ENCODE assay signal across 8 mouse cellular contexts in genomic region chr13:95889981-95890545, GRCm38 (mm10). TPM values are rescaled to one million over a fixed set of nuclear protein-coding genes. Genes with fewer than 3 reads are reported as not detected.
DNase-seq lines count a peak whose midpoint lies in the region; ATAC-seq lines count a peak whose summit lies in the region.

No protein-coding gene starts in this region.

- peaks cover 38% of the 10 kb centered on the region for H3K4me1 ChIP-seq in forebrain, embryonic 13.5 days
- peaks cover 19% of the 10 kb centered on the region for H3K4me1 ChIP-seq in limb, embryonic 13.5 days

- H3K36me3 ChIP-seq in forebrain, embryonic 13.5 days (ENCODE audit: poor library complexity, severe bottlenecking): no peaks in the 10 kb centered on the region
- no peaks in the 10 kb centered on the region for H3K36me3 ChIP-seq in limb, embryonic 13.5 days

- DNase-seq in heart, adult 11 months: peak; percentile 89
- no peak for DNase-seq in heart, postnatal 25 days (ENCODE audit: low spot score)
- DNase-seq in adrenal gland, adult 2 months: peak; percentile 83
- peak; percentile 37 for DNase-seq in neural tube, embryonic 10.5 days (ENCODE audit: extremely low spot score, low spot score)
- DNase-seq in testis, postnatal 10 days (ENCODE audit: low spot score): no peak
- no peak for DNase-seq in lung, postnatal 14 days

- no peaks in the 10 kb centered on the region for H3K9me3 ChIP-seq in forebrain, embryonic 13.5 days (replicated peaks)
- H3K9me3 ChIP-seq in limb, embryonic 13.5 days: no peaks in the 10 kb centered on the region

- H3K27me3 ChIP-seq in forebrain, embryonic 13.5 days: 0 out of 2 replicates have a peak, but pooled peaks cover 2% of the 10 kb centered on the region
- H3K27me3 ChIP-seq in limb, embryonic 13.5 days: 0 out of 2 replicates have a peak, but pooled peaks cover 5% of the 10 kb centered on the region

- H3K4me2 ChIP-seq in forebrain, embryonic 13.5 days: peak overlapping the region; percentile 97
- H3K4me2 ChIP-seq in limb, embryonic 13.5 days (replicated peaks): peak overlapping the region; percentile 87

- WGBS in forebrain, embryonic 13.5 days: 20% methylated on average over 8 of the region's 8 CpGs
- 26% methylated on average over 8 of the region's 8 CpGs for whole genome bisulfite sequencing in limb, embryonic 13.5 days

- H3K27ac ChIP-seq in forebrain, embryonic 13.5 days: no peak overlapping the region
- no peak overlapping the region for H3K27ac ChIP-seq in limb, embryonic 13.5 days

- H3K4me3 ChIP-seq in forebrain, embryonic 13.5 days: peak overlapping the region; percentile 83
- peak overlapping the region; percentile 82 for H3K4me3 ChIP-seq in limb, embryonic 13.5 days

- peak overlapping the region; percentile 26; the same call in 1 of the 2 replicates for H3K9ac ChIP-seq in forebrain, embryonic 13.5 days
- peak overlapping the region; percentile 50; the same call in 1 of the 2 replicates for H3K9ac ChIP-seq in limb, embryonic 13.5 days

- no peak for ATAC-seq in forebrain, embryonic 13.5 days
- no peak for ATAC-seq in limb, embryonic 13.5 days (ENCODE audit: low FRiP score, low read depth)

- intact Hi-C loops in heart, postnatal 25 days (cut with DNase I): loop anchor here (5.0 kb wide), 2 partner anchors 113 to 328 kb away; no protein-coding TSS in a partner anchor

RNA-seq across cellular contexts. Expression of gene Iqgap2, which starts 1.7 kb away (rescaled TPM):
- total RNA-seq in heart, postnatal 25 days (2021): 1 to 10 TPM; 3.0 TPM
- 100 to 1,000 TPM; 107 to 186 TPM for total RNA-seq in adrenal gland, adult 2 months (2021)
- polyA plus RNA-seq in adrenal gland, adult 2 months (2012; rRNA removed): 9.0 and 9.5 TPM in 2 replicates
- polyA plus RNA-seq in forebrain, embryonic 13.5 days (2015; fragmentation: Nextera tagmentation; extraction: Ambion mirVana): 9.1 and 9.9 TPM in 2 replicates
- polyA plus RNA-seq in limb, embryonic 13.5 days (2015; fragmentation: Nextera tagmentation; extraction: Ambion mirVana): 12.6 and 13.6 TPM in 2 replicates

Comparison
In these comparisons a context has a peak if more than half of its experiments do, and no peak if none do; other contexts are left out.
1. DNase-seq: peak in heart, adult 11 months (single experiment), adrenal gland, adult 2 months (single experiment) and neural tube, embryonic 10.5 days (single experiment); none in heart, postnatal 25 days (single experiment), testis, postnatal 10 days (single experiment) and lung, postnatal 14 days (single experiment).